Mouse (Mus musculus) stomach, embryonic 16.5 days (tissue): Measurements from ENCODE around the gene Mrnip. TPM values are rescaled to one million over a fixed set of nuclear protein-coding genes. Genes with fewer than 3 reads are reported as not detected.

Experiments
- ATAC-seq: fragments of 200-750 bp; cut with Nextera tagmentation; 2 replicates; pipeline ENCODE4 v1.8.0; 2017; ENCODE audit warnings: moderate number of reproducible peaks, moderate TSS enrichment; ENCODE audit not compliant: insufficient read depth, low FRiP score
- H3K27ac ChIP-seq: fragments of 300-500 bp; sonication (generic); 2 replicates; pipeline ENCODE4 v1.5.1; 2014; ENCODE audit warnings: low read length
- H3K27me3 ChIP-seq: fragments of 300-500 bp; sonication (generic); 2 replicates; pipeline ENCODE4 v1.6.1; 2014; ENCODE audit warnings: low read length, control low read depth, mixed read lengths; ENCODE audit not compliant: control insufficient read depth, insufficient read depth
- H3K36me3 ChIP-seq: fragments of 300-500 bp; sonication (generic); 2 replicates; pipeline ENCODE4 v1.6.1; 2014; ENCODE audit warnings: low read length; ENCODE audit not compliant: control insufficient read depth, insufficient read depth
- H3K4me1 ChIP-seq: fragments of 300-500 bp; sonication (generic); 2 replicates; pipeline ENCODE4 v1.6.1; 2014; ENCODE audit warnings: low read length, control low read depth, mixed read lengths; ENCODE audit not compliant: control insufficient read depth, insufficient read depth
- H3K4me2 ChIP-seq: fragments of 300-500 bp; sonication (generic); 2 replicates; pipeline ENCODE4 v1.6.1; 2014; ENCODE audit warnings: low read depth, low read length, mixed read lengths
- H3K4me3 ChIP-seq: fragments of 300-500 bp; sonication (generic); replicated peaks from 2 replicates; pipeline ENCODE4 v1.5.1; 2014; ENCODE audit warnings: mild to moderate bottlenecking, low read length
- H3K9ac ChIP-seq: fragments of 300-500 bp; sonication (generic); 2 replicates; pipeline ENCODE4 v1.6.1; 2014; ENCODE audit warnings: low read length
- H3K9me3 ChIP-seq: fragments of 300-500 bp; sonication (generic); replicated peaks from 2 replicates; pipeline ENCODE4 v1.6.1; 2016; ENCODE audit warnings: low read length, control low read depth; ENCODE audit not compliant: control insufficient read depth
- WGBS: fragments of 180-500 bp; shearing (Covaris S2); extraction: QIAGEN DNeasy Blood & Tissue Kit; methylation state at CpG from one replicate; pipeline ENCODE4 v1.1.7; 2014; 5-methylcytosine and 5-hydroxymethylcytosine counted together
- polyA plus RNA-seq: library from polyadenylated mRNA; unstranded; fragments of >200 nt; fragmentation: Nextera tagmentation; extraction: Ambion mirVana; gene quantifications from 2 replicates; pipeline ENCODE4 v1.2.1, GENCODE M21; 2015

Gene Mrnip
- polyA plus RNA-seq, 1 experiment from 2014 or later: 12.5 TPM

GRCm38 (mm10) chr11:50145529-50145928 lies 28.7 kb upstream of the Mrnip start:
- Histone ChIP-seq H3K4me2 (no peak overlapping the region), H3K36me3 (peaks cover 30% of the 10 kb centered on the region), H3K9me3 (no peaks in the 10 kb centered on the region), H3K4me3 (no peak overlapping the region), H3K9ac (no peak overlapping the region), H3K4me1 (no peaks in the 10 kb centered on the region), H3K27me3 (no peaks in the 10 kb centered on the region), H3K27ac (no peak overlapping the region)
- 91% methylated on average over 3 of the region's 3 CpGs for WGBS
- no peak for ATAC-seq

GRCm38 (mm10) chr11:50146121-50146520 lies 28.1 kb upstream of the Mrnip start:
- no peaks in the 10 kb centered on the region for H3K9me3 ChIP-seq
- no peaks in the 10 kb centered on the region for H3K4me1 ChIP-seq
- ATAC-seq: no peak
- 92% methylated on average over 13 of the region's 13 CpGs for WGBS
- peaks cover 33% of the 10 kb centered on the region for H3K36me3 ChIP-seq
- H3K4me3 ChIP-seq: no peak overlapping the region
- H3K4me2 ChIP-seq: no peak overlapping the region
- no peak overlapping the region for H3K27ac ChIP-seq
- H3K27me3 ChIP-seq: no peaks in the 10 kb centered on the region
- H3K9ac ChIP-seq: no peak overlapping the region

- Histone ChIP-seq H3K4me2 (no peak overlapping the region), H3K27ac (no peak overlapping the region), H3K9ac (no peak overlapping the region), H3K27me3 (no peaks in the 10 kb centered on the region), H3K4me1 (no peaks in the 10 kb centered on the region), H3K9me3 (no peaks in the 10 kb centered on the region), H3K4me3 (no peak overlapping the region), H3K36me3 (peaks cover 44% of the 10 kb centered on the region)
- 85% methylated on average over 9 of the region's 9 CpGs for WGBS
- no peak for ATAC-seq
These were observed 26.8 kb upstream of the Mrnip start for GRCm38 (mm10) chr11:50147267-50147957.

- no peak overlapping the region for H3K4me2 ChIP-seq
- H3K27me3 ChIP-seq: no peaks in the 10 kb centered on the region
- peaks cover 50% of the 10 kb centered on the region for H3K36me3 ChIP-seq
- 93% methylated on average over 11 of the region's 11 CpGs for WGBS
- no peaks in the 10 kb centered on the region for H3K9me3 ChIP-seq
- H3K4me3 ChIP-seq: no peak overlapping the region
- H3K9ac ChIP-seq: no peak overlapping the region
- H3K4me1 ChIP-seq: no peaks in the 10 kb centered on the region
- ATAC-seq: no peak
- H3K27ac ChIP-seq: no peak overlapping the region
These were observed 26.2 kb upstream of the Mrnip start for GRCm38 (mm10) chr11:50147958-50148476.

GRCm38 (mm10) chr11:50149200-50149599 lies 25.0 kb upstream of the Mrnip start:
- ATAC-seq: no peak
- 83% methylated on average over 7 of the region's 7 CpGs for WGBS
- H3K36me3 ChIP-seq: peaks cover 53% of the 10 kb centered on the region

GRCm38 (mm10) chr11:50149603-50150150 lies 24.6 kb upstream of the Mrnip start:
- H3K4me2 ChIP-seq: no peak overlapping the region
- H3K9ac ChIP-seq: no peak overlapping the region
- no peaks in the 10 kb centered on the region for H3K9me3 ChIP-seq
- H3K4me3 ChIP-seq: no peak overlapping the region
- no peaks in the 10 kb centered on the region for H3K4me1 ChIP-seq
- no peaks in the 10 kb centered on the region for H3K27me3 ChIP-seq
- ATAC-seq: no peak
- H3K27ac ChIP-seq: no peak overlapping the region
- H3K36me3 ChIP-seq: peaks cover 53% of the 10 kb centered on the region
- 82% methylated on average over 9 of the region's 9 CpGs for WGBS

More at GRCm38 (mm10) chr11:50149200-50149599, 25.0 kb upstream of the Mrnip start:
- Histone ChIP-seq H3K27ac (no peak overlapping the region), H3K4me3 (no peak overlapping the region), H3K27me3 (no peaks in the 10 kb centered on the region), H3K9ac (no peak overlapping the region), H3K4me2 (no peak overlapping the region), H3K4me1 (no peaks in the 10 kb centered on the region), H3K9me3 (no peaks in the 10 kb centered on the region)

GRCm38 (mm10) chr11:50151374-50151773 lies 22.9 kb upstream of the Mrnip start:
- H3K9me3 ChIP-seq: no peaks in the 10 kb centered on the region
- H3K9ac ChIP-seq: no peak overlapping the region
- no peaks in the 10 kb centered on the region for H3K4me1 ChIP-seq
- WGBS: 84% methylated on average over 3 of the region's 3 CpGs
- no peak overlapping the region for H3K4me2 ChIP-seq
- ATAC-seq: 0 out of 2 replicates have a peak, but pooled peaks have one; percentile 22
- H3K4me3 ChIP-seq: no peak overlapping the region
- no peak overlapping the region for H3K27ac ChIP-seq
- no peaks in the 10 kb centered on the region for H3K27me3 ChIP-seq
- peaks cover 38% of the 10 kb centered on the region for H3K36me3 ChIP-seq

- 69% methylated on average over 9 of the region's 9 CpGs for WGBS
These were observed 20.1 kb upstream of the Mrnip start for GRCm38 (mm10) chr11:50154166-50154565.

GRCm38 (mm10) chr11:50154777-50155520 lies 19.3 kb upstream of the Mrnip start:
- no peaks in the 10 kb centered on the region for H3K27me3 ChIP-seq
- no peak overlapping the region for H3K27ac ChIP-seq
- H3K4me2 ChIP-seq: no peak overlapping the region
- H3K4me1 ChIP-seq: no peaks in the 10 kb centered on the region
- H3K4me3 ChIP-seq: no peak overlapping the region
- WGBS: 84% methylated on average over 12 of the region's 12 CpGs
- H3K9me3 ChIP-seq: no peaks in the 10 kb centered on the region
- H3K9ac ChIP-seq: no peak overlapping the region
- no peak for ATAC-seq
- peaks cover 46% of the 10 kb centered on the region for H3K36me3 ChIP-seq

More at GRCm38 (mm10) chr11:50154166-50154565, 20.1 kb upstream of the Mrnip start:
- no peak for ATAC-seq
- no peak overlapping the region for H3K9ac ChIP-seq
- H3K4me2 ChIP-seq: no peak overlapping the region
- H3K36me3 ChIP-seq: peaks cover 53% of the 10 kb centered on the region
- no peak overlapping the region for H3K4me3 ChIP-seq
- no peaks in the 10 kb centered on the region for H3K9me3 ChIP-seq
- H3K27ac ChIP-seq: no peak overlapping the region
- H3K27me3 ChIP-seq: no peaks in the 10 kb centered on the region
- H3K4me1 ChIP-seq: no peaks in the 10 kb centered on the region
